Mouse (Mus musculus) myocyte (in vitro differentiated cells): ENCODE measurements around the gene Ticrr. TPM values are rescaled to one million over a fixed set of nuclear protein-coding genes. Genes with fewer than 3 reads are reported as not detected.

Source experiments
- H3K27me3 ChIP-seq: one replicate; pipeline ENCODE4 v1.6.1; 2011; ENCODE audit not compliant: control insufficient read depth, insufficient read depth, insufficient read length
- H3K36me3 ChIP-seq: one replicate; pipeline ENCODE4 v1.6.1; 2011; ENCODE audit not compliant: control insufficient read depth, insufficient read depth
- H3K4me2 ChIP-seq: one replicate; pipeline ENCODE4 v1.6.1; 2011; ENCODE audit warnings: low read depth, control low read depth
- H3K4me3 ChIP-seq: one replicate; pipeline ENCODE4 v1.5.1; 2011; ENCODE audit warnings: mild to moderate bottlenecking, control low read depth, moderate library complexity
- H3K79me2 ChIP-seq: one replicate; pipeline ENCODE4 v1.6.1; 2011; ENCODE audit not compliant: control insufficient read depth, insufficient read depth
- H3ac ChIP-seq: one replicate; pipeline ENCODE4 v1.6.1; 2011; ENCODE audit not compliant: control insufficient read depth, insufficient read length
- CEBPB ChIP-seq: IDR thresholded peaks from 2 replicates; pipeline ENCODE4 v1.6.1; 2011; ENCODE audit warnings: mild to moderate bottlenecking, moderate library complexity; ENCODE audit not compliant: poor library complexity, insufficient read depth, severe bottlenecking
- E2F4 ChIP-seq: IDR thresholded peaks from one replicate; pipeline ENCODE4 v1.6.1; 2011; ENCODE audit warnings: mild to moderate bottlenecking, control low read depth, moderate library complexity; ENCODE audit not compliant: insufficient read depth
- MAX ChIP-seq: IDR thresholded peaks from one replicate; pipeline ENCODE4 v1.6.1; 2011; ENCODE audit warnings: low read depth, mild to moderate bottlenecking, control low read depth
- MYOD1 ChIP-seq, 3 experiments: IDR thresholded peaks; one replicate each; pipeline ENCODE4 v1.6.1; 2011; ENCODE audit warnings: control low read depth in 2 of 3, low read depth in 2 of 3, mild to moderate bottlenecking in 2 of 3, moderate library complexity in 1 of 3; ENCODE audit not compliant: insufficient read length in 2 of 3, control insufficient read depth in 1 of 3
- MYOG ChIP-seq, 3 experiments: IDR thresholded peaks; one replicate each; pipeline ENCODE4 v1.6.1; 2011; ENCODE audit warnings: control low read depth in 2 of 3, low read depth in 2 of 3, mild to moderate bottlenecking in 2 of 3; ENCODE audit not compliant: insufficient read length in 2 of 3, control insufficient read depth in 1 of 3, insufficient read depth in 1 of 3
- POLR2A ChIP-seq: IDR thresholded peaks from one replicate; pipeline ENCODE4 v1.6.1; 2011; ENCODE audit warnings: low read depth, mild to moderate bottlenecking, control low read depth, moderate library complexity; ENCODE audit not compliant: insufficient read length
- POLR2AphosphoS2 ChIP-seq: IDR thresholded peaks from one replicate; pipeline ENCODE4 v1.6.1; 2011; ENCODE audit warnings: low read depth, control low read depth; ENCODE audit not compliant: insufficient read length
- REST ChIP-seq: IDR thresholded peaks from one replicate; pipeline ENCODE4 v1.6.1; 2011; ENCODE audit warnings: mild to moderate bottlenecking, control low read depth, moderate library complexity; ENCODE audit not compliant: insufficient read depth, insufficient read length
- SRF ChIP-seq: IDR thresholded peaks from one replicate; pipeline ENCODE4 v1.6.1; 2011; ENCODE audit warnings: low read depth; ENCODE audit not compliant: control insufficient read depth, insufficient read length
- TCF12 ChIP-seq: IDR thresholded peaks from one replicate; pipeline ENCODE4 v1.6.1; 2011; ENCODE audit warnings: mild to moderate bottlenecking, control low read depth; ENCODE audit not compliant: poor library complexity, insufficient read depth, severe bottlenecking
- TCF3 ChIP-seq: IDR thresholded peaks from one replicate; pipeline ENCODE4 v1.6.1; 2011; ENCODE audit warnings: low read depth, control low read depth; ENCODE audit not compliant: insufficient read length
- USF1 ChIP-seq: IDR thresholded peaks from one replicate; pipeline ENCODE4 v1.6.1; 2011; ENCODE audit warnings: low read depth, mild to moderate bottlenecking, control low read depth, moderate library complexity
- polyA plus RNA-seq: library from polyadenylated mRNA; unstranded; fragments of >200 nt; fragmentation: generic; extraction: Trizol; gene quantifications from one replicate; pipeline ENCODE4 v1.2.1, GENCODE M21; 2012; ENCODE audit warnings: missing spikeins

Ticrr gene
- 1.4 TPM for polyA plus RNA-seq

- Histone ChIP-seq H3K79me2 (peaks cover 41% of the 10 kb centered on the region), H3ac (peak within 1 kb of the TSS; percentile 22), H3K4me3 (peak within 1 kb of the TSS; percentile 56), H3K27me3 (no peaks in the 10 kb centered on the region), H3K4me2 (peak within 1 kb of the TSS; percentile 86), H3K36me3 (no peaks in the 10 kb centered on the region)
- TF ChIP-seq MYOG (IDR thresholded peaks at IDR 0.05; ENCODE audit: control insufficient read depth in 1 of 3, insufficient read depth in 1 of 3, insufficient read length in 2 of 3, low read depth in 2 of 3) (no peak), E2F4 (peak; percentile 96), POLR2A (peak; percentile 35)
Measured at GRCm38 (mm10) chr7:79659578-79660290, at the start of gene Ticrr. Gene Ticrr (plus strand): TSS chr7:79660196.

- Histone ChIP-seq H3K79me2 (no peaks in the 10 kb centered on the region), H3K4me2 (no peak overlapping the region), H3K27me3 (peaks cover 64% of the 10 kb centered on the region), H3ac (no peak overlapping the region), H3K4me3 (no peak overlapping the region), H3K36me3 (no peaks in the 10 kb centered on the region)
- TF ChIP-seq MYOG (IDR thresholded peaks at IDR 0.05; ENCODE audit: control insufficient read depth in 1 of 3, insufficient read depth in 1 of 3, insufficient read length in 2 of 3, low read depth in 2 of 3) (no peak), TCF3 (no peak), E2F4 (no peak), REST (no peak)
Measured at GRCm38 (mm10) chr7:79611901-79612300, 48.1 kb upstream of the Ticrr start.

- H3K4me3 ChIP-seq, result no peak overlapping the region
- peaks cover 64% of the 10 kb centered on the region for H3K27me3 ChIP-seq
- H3ac ChIP-seq, result no peak overlapping the region
- no peak for TF ChIP-seq REST
- TF ChIP-seq POLR2A, result no peak
- TF ChIP-seq E2F4, result no peak
- TF ChIP-seq TCF12, result no peak
- TF ChIP-seq MYOG (IDR thresholded peaks at IDR 0.05; ENCODE audit: control insufficient read depth in 1 of 3, insufficient read depth in 1 of 3, insufficient read length in 2 of 3, low read depth in 2 of 3), result no peak
- no peak overlapping the region for H3K4me2 ChIP-seq
- no peaks in the 10 kb centered on the region for H3K36me3 ChIP-seq
- no peaks in the 10 kb centered on the region for H3K79me2 ChIP-seq
Measured at GRCm38 (mm10) chr7:79612783-79613182, 47.2 kb upstream of the Ticrr start.

GRCm38 (mm10) chr7:79613314-79613713 lies 46.7 kb upstream of the Ticrr start:
- TF ChIP-seq TCF12 (no peak), POLR2A (no peak), POLR2AphosphoS2 (no peak), E2F4 (no peak), MYOG (IDR thresholded peaks at IDR 0.05; ENCODE audit: control insufficient read depth in 1 of 3, insufficient read depth in 1 of 3, insufficient read length in 2 of 3, low read depth in 2 of 3) (no peak), MYOD1 (IDR thresholded peaks at IDR 0.05; ENCODE audit: control insufficient read depth in 1 of 3, insufficient read length in 2 of 3, low read depth in 2 of 3) (no peak), MAX (no peak), CEBPB (no peak), TCF3 (no peak), SRF (no peak), REST (no peak), USF1 (no peak)
- peaks cover 60% of the 10 kb centered on the region for H3K27me3 ChIP-seq
- no peaks in the 10 kb centered on the region for H3K36me3 ChIP-seq
- H3ac ChIP-seq, result no peak overlapping the region
- H3K4me2 ChIP-seq, result no peak overlapping the region
- no peak overlapping the region for H3K4me3 ChIP-seq
- no peaks in the 10 kb centered on the region for H3K79me2 ChIP-seq

- no peaks in the 10 kb centered on the region for H3K79me2 ChIP-seq
- H3K4me3 ChIP-seq, result no peak overlapping the region
- no peak overlapping the region for H3ac ChIP-seq
- H3K4me2 ChIP-seq, result no peak overlapping the region
- H3K36me3 ChIP-seq, result no peaks in the 10 kb centered on the region
- peaks cover 57% of the 10 kb centered on the region for H3K27me3 ChIP-seq
- TF ChIP-seq TCF3 (no peak), POLR2A (no peak), MAX (no peak), POLR2AphosphoS2 (no peak), USF1 (no peak), CEBPB (no peak), SRF (no peak), TCF12 (no peak), REST (no peak), MYOD1 (IDR thresholded peaks at IDR 0.05; ENCODE audit: control insufficient read depth in 1 of 3, insufficient read length in 2 of 3, low read depth in 2 of 3) (no peak), MYOG (IDR thresholded peaks at IDR 0.05; ENCODE audit: control insufficient read depth in 1 of 3, insufficient read depth in 1 of 3, insufficient read length in 2 of 3, low read depth in 2 of 3) (no peak), E2F4 (no peak)
Measured at GRCm38 (mm10) chr7:79615008-79615407, 45.0 kb upstream of the Ticrr start.
